Mouse (Mus musculus) layer of hippocampus, adult 11-12 months (tissue): ENCODE results near the gene Nsmce4a.
"Not testable (repeated sequence)": the region's sequence is repeated elsewhere in the genome, so short reads cannot be mapped to it uniquely, and the experiment has no call there.

Experiments used
- DNase-seq: peaks from one replicate; pipeline ENCODE4 v3.0.0; 2022; ENCODE audit warnings: low spot score

The Nsmce4a gene

DNA sequence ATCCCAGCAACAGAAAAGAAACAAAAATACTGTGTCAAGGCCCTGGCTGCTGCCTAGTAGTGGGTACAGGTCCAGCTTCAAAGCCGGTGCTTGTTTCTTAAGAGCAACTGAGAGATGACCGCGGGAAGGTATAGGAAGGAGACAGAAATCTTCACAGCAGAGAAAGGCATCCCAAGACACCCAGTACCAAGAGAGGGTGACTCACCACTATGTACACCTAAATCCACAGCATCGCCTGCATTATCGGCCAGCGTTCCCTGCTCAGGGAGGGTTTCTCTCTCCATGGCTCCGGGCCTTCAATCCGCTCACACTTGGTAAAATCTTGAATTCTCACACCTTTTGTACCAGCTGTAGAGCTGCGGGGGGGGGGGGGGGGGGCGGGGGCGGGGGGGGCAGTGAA is at the start of gene Nsmce4a:
Nsmce4a (minus strand) TSS at position 298 of the 400 bp plus-strand sequence.
- no peak for DNase-seq

DNA sequence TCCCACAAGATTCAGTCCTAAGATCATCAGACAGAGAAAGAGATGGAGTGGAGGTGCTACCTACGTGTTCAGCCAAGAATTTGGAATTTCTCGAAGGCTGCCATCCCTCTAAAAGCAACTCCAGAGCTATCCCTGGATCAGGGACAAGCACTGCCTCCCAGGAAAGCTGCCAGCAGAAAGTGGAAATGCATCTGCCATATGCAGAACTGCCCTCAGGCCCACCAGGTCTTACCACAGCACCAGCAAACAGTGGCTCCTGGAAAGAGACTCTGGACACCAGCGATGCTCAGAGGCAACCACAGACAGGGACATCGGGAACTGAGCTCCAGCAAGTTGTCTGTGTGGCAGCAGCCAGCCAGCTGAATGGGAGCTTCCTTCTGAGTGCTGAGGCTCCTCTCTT is 49.4 kb upstream of the Nsmce4a start:
- DNase-seq = no peak

GRCm38 (mm10) chr7:130621953-130622352 is 49.0 kb upstream of the Nsmce4a start:
- DNase-seq = no peak

GRCm38 (mm10) chr7:130621068-130621467 is 48.1 kb upstream of the Nsmce4a start:
- no peak for DNase-seq

DNA sequence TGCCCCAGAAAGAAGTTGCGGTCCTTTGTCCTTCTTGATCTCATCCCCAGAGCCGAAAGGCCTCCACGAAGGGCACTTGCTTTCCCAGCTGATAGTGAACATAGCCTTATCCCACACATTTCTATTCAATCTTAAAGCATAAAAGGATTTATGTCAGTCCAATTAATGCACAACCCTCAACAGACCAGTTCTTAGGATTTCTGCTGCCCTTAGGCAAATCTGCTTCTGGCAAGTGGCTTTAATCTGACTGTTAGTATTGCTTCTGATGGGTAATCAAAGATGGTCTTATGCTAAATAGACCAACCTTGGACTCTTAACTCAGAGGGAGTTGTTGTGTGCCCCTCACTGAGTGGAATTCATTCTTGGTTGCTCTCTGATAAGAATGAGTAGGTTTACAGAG is 44.7 kb upstream of the Nsmce4a start:
- DNase-seq = no peak

DNA sequence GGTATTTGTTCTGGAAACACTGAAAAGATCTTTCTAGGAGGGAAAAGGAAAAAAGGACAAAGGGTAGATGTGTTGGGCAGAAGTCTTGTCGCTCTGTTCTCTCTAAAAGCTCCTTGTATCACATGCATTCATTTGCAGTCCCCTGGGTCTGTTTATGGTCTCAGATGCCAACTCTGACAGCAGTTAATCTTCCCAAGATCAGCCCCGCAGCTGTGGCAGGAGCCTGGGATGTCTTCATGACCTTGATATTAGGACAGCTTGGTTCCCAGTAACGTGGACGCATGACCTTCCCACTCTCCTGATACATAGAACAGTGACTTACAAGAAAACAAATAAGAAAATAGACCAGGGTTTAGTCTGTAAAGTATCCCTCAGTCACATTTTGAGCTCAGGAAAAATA is 41.1 kb upstream of the Nsmce4a start:
- DNase-seq = no peak

DNA sequence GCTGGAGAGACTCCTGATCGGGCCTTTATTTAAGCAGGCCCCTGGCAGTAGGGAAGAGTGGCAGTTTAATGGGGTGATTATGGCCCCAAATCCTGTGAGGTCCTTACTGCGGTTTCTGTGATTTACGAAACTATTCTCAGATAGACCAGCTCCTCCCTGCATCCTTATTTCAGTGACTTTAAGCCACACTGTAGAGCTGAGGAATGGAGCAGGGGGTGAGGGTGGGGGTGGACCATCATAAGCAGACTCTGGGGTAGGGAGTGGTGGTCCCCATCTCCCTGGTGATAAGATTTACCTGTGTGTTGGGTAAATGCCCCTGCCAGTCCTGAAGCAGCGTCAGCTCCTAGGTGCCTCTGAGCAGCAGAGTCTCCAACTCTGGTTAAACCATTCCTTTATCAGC is 34.0 kb upstream of the Nsmce4a start:
- no peak for DNase-seq

GRCm38 (mm10) chr7:130605111-130605510 is 32.2 kb upstream of the Nsmce4a start:
- DNase-seq = no peak

DNA sequence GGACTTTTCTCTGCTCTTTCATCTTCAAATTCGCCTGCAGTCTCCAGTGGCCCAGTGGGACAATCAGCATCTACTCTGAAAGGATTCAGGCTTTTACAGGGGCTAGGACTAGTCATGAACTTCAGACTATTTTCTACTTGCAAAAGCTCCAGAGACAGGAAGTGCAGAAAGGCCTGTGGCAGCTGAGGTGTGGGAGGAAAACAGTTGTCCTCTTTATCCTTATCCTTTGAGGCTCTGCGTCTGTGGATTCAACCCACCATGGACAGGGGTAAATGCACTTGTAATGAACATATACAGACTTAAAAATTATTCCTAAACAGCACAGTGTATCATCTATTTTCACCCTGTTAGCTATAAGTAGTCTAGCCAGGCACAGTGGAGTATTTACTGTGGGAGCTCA is 31.5 kb upstream of the Nsmce4a start:
- peak; percentile 38 for DNase-seq

DNA sequence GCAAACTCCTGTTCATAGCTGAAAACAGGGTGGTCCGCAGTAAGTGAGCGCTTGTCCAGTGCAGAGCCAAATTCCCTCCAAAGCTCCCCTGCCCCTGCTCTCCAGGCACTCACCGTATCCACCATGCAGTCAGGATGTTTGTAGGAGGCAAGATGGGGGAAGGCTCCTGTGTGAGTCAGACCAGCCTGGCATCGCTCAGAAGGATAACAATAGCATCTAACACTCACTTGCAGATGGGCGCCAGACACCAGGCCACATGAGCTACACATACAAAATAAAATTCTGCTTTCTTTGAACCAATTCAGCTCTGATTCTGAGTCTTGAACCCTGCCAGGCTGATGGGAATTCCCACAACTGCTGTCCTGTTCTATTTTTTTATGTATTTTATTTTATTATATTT is 30.6 kb upstream of the Nsmce4a start:
- DNase-seq = peak; percentile 71

DNA sequence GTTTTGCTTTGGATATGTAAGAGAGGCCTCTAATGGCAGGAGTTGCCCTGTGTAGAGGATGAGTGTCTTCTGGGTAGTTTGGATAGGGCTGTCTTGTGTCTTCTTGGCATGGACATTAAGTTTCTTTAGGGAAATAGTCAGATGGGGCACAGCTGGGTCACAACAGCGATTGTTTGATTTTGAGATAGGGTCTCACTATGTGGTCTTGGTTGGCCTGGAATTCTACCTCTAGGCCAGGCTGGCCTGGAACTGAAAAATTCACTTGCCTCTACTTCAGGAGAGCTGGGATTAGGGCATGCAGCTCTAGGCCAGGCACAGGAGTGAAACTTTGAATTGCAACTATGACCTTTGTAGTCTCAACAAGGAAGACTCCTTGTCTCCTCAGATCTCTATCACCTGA is 29.9 kb upstream of the Nsmce4a start:
- no peak for DNase-seq

GRCm38 (mm10) chr7:130600546-130600945 is 27.6 kb upstream of the Nsmce4a start:
- DNase-seq = no peak

DNA sequence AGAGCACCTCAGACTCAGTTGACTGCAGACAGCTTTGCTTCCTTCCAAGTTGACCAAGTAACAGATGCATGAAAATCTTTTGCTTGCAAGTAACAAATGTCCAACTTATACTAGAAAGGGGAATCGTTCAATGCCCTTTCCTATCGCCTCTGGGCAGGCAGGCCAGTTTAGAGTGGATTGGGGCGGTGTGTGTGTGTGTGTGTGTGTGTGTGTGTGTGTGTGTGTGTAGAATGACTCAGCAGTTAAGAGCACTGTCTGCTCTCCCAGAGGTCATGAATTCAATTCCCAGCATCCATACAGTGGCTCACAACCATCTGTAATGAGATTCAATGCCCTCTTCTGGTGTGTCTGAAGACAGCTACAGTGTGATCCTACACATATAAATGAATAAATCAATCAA is 27.2 kb upstream of the Nsmce4a start:
- DNase-seq = no peak

DNA sequence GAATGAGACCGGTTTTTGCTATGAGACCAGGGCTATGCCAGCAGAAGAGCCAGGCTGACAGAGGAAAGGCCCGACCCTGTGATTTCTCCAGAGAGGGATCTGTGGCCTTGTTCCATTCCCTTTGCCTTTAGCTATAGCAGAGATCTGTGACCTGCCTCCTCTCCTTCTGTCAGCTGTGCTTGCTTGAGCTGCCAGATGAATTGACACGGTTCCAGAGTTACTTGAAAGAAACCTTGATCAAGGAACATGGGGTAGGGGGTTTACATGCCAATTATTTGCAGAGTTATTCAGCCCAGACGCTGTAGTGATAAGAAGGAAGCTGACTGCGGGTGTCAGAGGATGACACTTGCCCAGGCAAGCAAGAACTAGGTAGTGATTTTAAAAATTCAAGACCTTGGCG is 24.6 kb upstream of the Nsmce4a start:
- DNase-seq = no peak

- DNase-seq = not testable (repeated sequence)
These were observed 23.3 kb upstream of the Nsmce4a start for GRCm38 (mm10) chr7:130596079-130596855.

GRCm38 (mm10) chr7:130593375-130594239 is 20.7 kb upstream of the Nsmce4a start:
- DNase-seq = not testable (repeated sequence)

DNA sequence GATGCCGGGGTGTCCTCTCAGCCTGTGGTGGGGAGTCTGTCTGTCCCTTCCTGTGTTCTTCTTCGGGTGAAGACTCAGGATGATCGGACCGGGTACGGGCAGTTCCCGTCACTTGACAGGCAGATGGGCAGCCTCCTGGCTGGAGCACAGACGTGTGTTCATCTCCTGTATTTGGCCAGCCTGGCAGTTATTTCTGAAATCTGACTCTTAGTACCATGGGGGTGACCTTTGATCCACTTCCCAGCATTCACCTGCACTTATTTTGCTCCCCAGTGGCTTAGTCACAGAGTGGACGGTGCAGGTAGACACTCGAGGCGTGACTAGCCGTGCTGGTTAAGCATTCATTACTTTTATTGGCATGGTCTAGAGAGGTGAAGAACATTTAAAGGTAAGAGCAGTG is 20.1 kb upstream of the Nsmce4a start:
- not testable (repeated sequence) for DNase-seq

DNA sequence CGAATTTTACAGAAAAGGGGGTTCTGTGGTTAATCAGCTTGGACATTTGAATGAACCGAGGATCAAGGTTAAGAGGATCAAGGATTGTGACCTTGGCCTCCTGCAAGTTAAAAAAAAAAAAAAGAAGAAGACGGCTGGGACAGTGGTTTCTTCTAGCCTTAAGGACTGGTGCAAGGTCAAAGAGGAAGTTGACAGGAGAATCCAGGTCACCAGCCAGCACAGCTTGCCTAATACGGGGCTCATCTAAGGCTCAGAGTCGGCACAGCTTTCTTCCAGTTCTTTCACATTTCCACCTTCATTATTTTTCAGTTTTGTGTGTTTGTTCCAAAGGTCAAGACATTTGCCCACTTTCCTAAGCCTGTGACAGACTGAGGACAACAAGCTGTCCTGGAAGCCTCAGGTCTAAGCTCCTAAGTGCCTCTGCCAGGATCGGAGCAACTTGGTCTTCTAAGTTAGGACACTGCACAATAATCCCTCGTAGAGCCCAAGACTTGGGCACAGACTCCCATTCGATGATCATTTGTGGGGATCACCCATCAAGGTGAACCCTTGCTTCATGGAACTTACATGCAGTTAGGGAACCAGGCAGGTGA is 18.0 kb upstream of the Nsmce4a start:
- no peak for DNase-seq

- DNase-seq = peak; percentile 50
These were observed 17.3 kb upstream of the Nsmce4a start for GRCm38 (mm10) chr7:130590081-130590828.

GRCm38 (mm10) chr7:130586521-130587072 is 13.7 kb upstream of the Nsmce4a start:
- DNase-seq = no peak

- no peak for DNase-seq
These were observed 5.7 kb upstream of the Nsmce4a start for GRCm38 (mm10) chr7:130578607-130579006.

- DNase-seq = no peak
These were observed 5.1 kb upstream of the Nsmce4a start for GRCm38 (mm10) chr7:130578066-130578465.
